Mouse (Mus musculus): ENCODE measurements around the gene 4933407L21Rik.

4933407L21Rik gene

DNA sequence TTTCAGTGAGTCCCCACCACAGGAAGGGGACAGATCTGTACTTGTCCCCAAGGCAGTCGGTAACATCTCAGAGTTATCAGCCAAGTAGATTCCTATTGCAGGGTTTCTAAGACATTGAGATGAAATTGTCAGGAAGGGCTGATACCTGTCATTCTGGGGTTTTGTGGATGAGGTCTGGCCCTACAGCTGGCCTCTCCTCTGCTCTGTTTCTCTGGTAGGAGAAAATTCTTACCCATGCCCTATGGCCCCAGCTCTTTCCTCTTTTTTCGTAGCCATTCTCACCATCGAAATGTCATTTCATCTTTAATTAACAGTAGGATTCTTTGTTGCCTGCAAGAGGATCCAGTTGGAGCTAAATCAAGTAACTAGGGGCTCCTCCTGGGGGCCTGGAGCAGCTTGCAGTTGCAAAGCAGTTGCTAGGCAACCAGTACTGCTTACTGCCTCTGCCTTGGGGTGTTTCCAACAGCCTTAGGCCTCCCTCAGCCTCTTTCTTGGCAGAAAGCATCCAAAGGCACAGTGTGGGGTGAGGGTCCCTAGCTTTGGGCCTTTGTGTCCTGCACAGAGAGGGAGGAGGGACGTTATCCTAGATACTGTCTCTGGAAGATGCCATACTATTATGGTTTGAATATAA lies at the start of gene 4933407L21Rik:
Gene 4933407L21Rik (plus strand): TSS at position 427 of the 631 bp plus-strand sequence.
- no peak for DNase-seq (ENCODE audit: low spot score)

DNA sequence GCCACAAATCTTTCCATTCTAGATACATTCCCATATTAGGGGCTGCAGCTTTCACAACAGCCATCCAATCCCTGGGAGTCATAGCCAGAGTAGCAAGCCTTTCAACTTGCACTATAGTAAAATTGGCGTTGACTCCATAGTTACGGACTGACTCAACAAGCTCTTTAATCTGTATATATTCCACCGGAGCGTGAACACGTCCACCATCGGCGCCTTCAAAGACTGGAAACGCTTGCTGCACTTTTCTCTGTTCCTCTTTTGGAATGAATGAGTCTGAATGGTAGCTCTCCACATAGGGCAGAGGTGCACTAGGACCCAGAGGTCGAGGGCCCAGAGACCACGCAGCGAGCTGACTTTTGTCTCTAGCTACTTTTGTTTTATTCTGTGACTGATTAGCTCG lies 46.3 kb upstream of the 4933407L21Rik start:
- no peak for DNase-seq (ENCODE audit: low spot score)

DNA sequence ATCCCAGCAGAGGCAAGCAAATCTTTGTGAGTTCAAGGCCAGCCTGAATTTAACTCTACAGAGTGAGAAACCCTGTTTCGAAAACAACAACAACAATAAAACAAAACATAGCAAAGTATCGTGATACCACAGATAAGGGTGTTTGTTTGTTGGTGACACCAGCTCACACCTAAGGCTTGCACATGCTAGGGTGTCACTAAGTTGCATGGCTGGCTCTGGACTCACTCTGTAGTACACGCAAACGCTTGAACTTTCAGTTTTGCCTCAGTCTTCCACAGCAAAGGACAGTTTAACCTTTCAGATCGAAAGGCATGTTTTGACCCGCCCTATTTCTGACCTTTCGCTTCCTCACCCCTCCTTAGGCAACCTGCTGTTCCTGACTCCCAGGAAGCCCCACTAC lies 41.1 kb upstream of the 4933407L21Rik start:
- no peak for DNase-seq (ENCODE audit: low spot score)

DNA sequence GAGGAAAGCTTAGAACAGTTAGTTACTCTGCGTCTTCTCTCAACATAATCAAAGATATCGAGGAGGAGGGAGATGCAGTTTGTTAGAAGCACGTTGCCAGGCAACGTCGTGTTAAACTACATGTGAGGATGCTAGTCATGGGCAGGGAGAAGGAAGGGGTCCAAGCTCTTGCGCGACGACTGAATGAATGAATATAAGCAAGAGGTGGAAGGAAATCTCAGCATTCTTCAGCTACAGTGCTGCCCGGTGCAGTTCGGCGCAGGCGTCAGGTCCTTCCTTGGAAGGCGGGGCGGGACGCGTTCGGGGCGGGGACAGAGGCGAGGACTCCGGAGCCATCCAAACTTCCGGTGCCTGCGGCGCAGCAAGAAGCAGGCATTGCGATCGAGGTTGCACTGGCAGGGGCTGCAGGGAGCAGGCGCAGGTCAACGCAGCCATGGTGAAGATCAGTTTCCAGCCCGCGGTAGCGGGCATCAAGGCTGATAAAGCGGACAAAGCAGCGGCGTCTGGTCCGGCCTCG lies 34.0 kb upstream of the 4933407L21Rik start, which contains the start of gene Itm2c:
Gene Itm2c (plus strand): TSS at position 51 of the 517 bp plus-strand sequence.
- peak; percentile 89 for DNase-seq (ENCODE audit: low spot score)

DNA sequence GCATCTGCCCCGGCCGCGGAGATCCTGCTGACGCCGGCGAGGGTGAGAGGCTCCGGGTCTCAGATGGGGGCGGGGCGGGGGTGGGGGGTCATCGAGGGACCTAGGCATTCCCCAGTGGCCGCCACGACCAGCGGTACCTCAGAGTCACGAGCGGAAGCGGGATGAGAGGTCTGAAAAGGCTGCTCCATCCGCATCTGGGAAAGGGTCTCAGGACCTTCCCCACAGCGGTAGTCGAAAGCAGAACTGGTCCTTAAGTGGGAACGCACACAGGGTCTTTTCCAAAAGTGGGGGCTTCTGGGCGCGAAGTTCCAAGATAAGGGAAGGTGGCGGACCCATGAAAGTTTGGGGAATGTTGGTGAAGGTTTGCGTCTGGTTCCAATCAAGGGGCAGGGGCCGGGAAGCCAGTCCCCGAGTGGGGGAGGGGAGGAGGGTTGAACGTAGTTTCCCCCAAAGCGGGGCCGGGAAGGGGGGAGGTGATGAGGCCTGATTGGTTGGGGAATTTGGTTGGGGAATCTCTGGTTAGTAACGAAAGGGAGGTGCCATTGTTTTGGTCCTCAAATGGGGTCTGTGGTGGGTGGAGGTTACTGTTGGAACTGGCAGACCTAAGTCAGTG lies 33.4 kb upstream of the 4933407L21Rik start:
- peak; percentile 29 for DNase-seq (ENCODE audit: low spot score)

DNA sequence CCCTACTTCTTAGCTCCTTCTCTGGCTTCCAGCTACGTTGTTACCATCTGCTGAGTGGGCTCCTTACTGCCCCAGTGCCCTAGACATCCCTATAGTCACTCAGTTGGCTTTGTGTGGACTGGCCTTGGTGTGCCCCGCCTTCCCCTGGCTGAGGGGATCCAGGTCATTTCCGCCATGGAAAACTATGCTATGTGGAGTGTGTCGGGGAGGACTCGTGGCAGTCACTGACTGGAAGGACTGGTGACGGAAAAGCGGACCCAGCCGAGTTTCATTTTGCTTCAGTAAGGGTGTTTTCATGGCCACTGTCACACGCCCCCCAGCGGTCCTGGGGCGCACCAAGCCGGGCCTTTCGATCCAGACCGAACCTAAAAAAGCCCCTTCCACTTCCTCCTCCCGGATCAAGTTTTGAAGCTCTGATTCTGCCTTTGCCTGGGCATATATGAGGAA lies 32.9 kb upstream of the 4933407L21Rik start:
- DNase-seq (ENCODE audit: low spot score), result peak; percentile 50

DNA sequence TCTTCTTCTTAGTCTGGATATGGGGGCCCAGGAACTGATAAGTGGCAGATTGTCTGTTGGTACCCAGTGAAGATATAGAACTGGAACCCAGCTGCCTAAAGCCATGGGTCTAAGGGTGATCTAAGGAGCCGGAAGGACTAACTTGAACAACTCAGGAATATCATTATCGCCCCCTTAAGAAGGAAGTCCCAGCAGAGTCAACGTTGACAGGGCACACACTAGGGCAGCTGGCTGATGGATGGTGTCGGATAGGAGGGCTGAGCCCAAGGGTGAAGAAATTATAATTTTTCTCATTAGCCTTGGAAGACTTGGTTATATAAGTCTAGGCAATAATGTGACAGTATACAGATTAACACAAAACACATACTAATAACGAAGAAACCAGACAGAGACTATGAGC lies 32.2 kb upstream of the 4933407L21Rik start:
- no peak for DNase-seq (ENCODE audit: low spot score)

DNA sequence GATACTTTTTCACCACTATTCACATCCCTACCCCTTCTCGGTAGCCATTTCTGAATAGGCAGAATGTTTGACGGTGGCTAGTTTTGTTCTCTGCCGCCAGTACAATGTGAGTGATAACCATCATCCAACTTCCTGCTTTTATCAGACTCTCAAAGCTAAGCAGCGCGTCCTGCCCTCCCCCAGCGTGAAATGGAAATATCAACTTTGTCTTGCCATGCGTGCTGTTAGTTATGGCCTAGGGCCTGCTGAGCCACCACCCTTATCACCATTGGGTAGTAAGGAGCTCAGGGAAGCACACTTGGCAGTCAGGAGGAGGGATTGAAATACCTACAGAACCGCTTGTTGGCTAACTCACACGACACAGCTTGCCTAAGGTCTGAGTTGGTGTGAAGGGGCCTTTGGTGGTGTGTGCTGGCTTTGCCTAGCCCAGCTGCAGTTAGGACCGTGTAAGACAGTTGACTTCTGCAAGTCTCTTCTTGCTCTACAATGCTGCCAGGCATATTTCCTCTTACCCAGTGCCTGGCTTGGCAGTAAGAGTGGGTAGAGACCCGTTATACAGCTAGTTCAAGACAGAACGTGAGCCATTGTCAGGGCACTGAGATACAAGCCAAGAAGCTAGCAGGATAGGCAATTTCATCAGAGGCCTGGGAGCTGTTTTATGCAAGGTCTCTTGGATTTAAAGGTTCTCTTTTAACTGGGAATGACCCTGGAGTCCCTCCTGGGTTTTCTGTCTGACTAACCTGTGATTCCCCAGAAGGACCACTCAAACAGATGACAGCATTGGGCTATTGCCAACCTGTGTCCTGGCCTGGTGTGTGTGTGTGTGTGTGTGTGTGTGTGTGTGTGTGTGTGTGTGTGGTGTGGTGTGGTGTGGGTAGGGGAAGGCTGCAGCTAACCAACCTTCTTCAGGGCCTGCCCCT lies 31.2 kb upstream of the 4933407L21Rik start:
- no peak for DNase-seq (ENCODE audit: low spot score)

DNA sequence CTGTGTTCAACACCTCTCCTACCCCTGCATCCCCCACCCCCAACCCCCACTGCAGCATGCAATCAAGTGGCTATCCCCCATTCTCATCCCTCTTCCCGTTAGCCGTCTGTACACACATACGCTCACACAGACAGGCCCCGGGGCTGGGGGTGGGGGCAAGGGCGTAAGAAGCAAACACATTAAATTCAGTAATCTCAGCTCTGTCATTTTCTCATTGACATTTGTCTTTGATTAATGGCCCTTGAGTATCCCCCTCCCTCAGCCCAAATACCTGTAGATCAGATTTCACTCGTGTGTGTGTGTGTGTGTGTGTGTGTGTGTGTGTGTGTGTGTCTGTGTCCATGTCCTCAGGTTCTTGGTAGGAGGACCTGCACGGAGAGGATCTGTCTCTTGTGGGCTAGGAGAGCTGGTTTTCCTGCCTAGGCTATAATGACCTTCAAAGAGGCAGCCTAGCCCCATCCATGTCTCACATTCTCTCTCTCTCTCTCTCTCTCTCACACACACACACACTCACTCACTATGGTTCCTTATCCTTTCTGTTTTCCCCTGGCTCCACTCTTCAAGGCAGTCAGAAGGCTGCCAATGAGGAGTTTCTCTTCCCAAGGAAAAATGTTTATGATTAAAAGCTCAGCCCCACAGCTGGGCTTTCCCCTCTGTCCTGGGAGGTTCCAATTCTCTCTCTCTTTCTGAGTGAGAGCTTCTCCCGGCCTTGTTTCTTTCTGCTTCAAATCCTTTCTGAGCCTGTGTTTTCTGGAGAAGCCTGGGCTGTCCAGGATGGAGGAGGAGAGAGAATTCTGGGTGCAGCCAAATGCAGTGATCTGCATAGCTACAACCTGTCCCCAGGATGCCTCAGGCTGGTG lies 30.2 kb upstream of the 4933407L21Rik start:
- no peak for DNase-seq (ENCODE audit: low spot score)

DNA sequence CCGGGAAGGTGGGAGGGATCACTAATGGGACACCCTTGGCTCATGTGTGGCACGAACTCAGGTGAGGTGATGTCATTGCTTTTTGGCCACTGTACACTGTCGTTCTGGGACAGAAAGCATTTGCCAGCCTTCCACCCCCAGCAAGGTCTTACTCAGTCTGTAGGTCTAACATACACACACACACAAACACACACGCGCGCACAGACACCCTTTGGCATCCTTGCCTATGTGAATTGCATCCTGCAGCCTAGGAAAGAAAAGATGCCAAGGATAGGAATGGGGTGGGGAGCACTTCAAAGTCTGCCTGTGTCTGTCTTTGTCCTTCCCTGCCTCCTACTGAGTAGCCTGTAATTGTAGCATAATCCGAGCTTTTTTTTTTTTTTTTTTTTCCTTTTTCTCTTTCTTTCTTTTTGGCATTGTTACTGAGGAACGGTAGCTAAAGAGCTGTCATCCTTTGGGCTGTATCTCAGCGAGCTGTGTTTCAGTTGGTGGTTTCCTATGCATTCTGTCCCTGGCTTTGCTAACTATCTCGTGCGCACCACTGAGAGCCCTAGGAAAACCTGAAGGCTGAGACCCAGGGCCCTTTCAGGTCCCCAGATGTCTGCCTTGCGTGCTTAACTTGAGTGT lies 29.4 kb upstream of the 4933407L21Rik start:
- no peak for DNase-seq (ENCODE audit: low spot score)

DNA sequence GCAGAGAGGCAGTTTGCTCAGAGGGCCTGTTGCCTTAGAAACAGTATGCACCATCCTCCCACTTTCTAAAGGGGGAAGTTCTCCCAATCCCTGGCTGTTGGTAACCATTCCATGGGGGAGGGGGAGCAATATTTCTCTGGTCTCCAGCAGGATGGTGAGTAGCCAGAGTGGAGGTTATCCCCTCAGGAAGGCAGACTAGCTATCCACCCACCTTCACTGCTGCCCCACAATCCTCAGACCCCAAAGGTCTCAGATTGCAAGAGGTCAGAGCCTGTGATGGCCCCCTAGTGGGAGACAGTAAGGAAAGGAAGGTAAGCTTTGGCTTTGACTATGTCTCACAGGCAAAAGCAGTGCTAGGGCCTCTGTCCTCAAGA lies 28.9 kb upstream of the 4933407L21Rik start:
- DNase-seq (ENCODE audit: low spot score), result no peak

DNA sequence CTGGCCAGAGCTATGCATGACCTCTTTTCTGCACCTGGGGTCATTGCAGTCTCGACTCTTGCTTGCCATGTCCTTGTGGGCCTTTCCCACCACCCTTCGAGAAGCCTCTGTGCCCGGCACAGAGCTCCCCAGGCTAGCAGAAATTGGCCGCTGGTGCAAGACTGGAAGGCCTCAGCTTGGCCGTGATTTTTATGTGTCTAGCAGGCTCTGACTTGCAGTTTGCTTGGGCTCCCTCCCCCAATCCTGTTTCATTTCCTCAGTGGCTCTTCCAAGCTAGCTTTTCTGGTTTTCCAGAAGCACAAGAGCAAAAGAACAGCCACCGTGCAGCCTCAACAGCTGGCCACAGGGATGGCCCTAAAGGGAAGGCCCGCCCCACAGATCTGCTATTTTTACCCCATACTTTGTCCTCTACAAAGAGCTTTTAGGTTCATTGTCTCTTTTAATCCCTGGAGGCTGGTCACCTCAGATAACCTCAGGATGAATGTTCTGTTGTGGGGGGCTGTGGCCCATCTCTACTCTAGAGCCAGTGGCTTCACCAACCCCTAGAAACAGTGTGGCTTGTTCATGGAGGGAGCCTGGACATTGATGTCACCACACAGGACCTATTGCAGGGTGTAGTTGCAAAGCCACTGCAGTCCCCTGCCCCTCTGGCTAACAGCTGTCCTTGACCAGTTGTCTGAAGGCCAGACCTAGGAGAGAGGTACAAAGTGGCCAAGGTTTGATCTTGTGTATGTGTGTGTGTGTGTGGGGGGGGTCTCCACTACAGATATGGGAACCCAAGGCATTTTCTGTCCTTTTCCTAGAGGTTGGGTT lies 27.6 kb upstream of the 4933407L21Rik start:
- DNase-seq (ENCODE audit: low spot score), result no peak

DNA sequence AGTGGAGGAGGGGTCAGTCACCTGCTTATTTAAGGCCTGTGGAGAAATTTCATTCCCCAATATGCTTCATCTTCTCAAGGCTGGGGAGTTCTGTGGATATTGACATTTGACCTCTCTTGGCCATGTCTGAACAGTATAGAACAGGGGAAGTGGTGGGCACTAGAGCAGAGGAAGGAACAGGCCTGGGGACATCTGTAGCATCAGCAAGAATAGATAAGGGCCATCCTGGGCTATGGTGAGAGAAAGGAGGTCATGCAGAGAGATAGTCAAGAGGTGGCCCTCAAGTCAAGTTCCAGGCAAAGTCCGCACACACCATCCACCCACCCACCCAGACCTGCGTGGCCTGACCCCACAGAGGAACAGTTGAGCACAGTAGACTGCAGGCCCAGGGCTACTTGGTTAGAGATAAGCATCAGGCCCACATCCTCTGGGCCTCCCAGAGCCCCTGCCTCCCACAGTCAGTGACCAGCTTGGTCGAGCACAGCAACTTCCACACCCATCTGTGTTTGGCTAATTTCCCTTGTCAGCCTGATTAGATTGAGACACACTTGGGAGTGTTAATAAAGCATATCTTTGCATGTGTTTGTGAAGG lies 26.7 kb upstream of the 4933407L21Rik start:
- no peak for DNase-seq (ENCODE audit: low spot score)

DNA sequence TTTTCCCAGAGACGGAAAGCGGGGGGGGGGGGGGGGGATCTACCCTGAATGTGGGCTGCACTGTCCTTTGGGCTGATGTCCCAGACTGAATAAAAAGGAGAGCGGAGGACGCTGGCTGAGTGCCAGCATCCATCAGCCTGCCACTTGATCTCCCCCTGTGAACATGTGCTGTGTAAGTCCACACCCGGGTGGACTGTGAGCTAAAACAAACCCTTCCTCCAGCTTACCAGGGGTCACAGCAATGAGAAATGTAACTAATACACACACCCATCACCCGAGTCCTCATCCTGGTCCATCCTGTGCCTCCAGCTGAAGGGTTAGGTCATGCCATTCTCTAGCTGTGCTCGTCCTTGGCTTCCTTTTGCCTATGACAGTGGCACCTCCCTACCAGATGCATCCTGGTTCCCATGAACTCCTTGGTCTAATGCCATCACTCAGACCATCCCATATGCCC lies 26.1 kb upstream of the 4933407L21Rik start:
- no peak for DNase-seq (ENCODE audit: low spot score)

DNA sequence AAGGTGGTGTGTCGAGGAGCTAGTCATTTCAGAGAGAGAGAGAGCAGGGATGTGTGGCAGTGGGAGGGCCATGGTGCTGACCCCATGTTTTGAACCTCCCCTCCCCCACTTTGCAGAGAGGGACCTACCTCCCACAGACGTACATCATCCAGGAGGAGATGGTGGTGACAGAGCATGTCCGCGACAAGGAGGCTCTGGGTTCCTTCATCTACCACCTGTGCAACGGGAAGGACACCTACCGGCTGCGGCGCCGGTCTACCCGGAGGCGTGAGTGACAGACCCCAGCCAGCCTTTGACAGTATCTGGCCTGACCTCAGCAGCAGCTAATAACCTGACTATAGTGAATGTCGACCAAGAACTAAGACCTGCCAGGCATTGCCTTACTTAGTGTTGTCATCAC lies 21.4 kb upstream of the 4933407L21Rik start:
- DNase-seq (ENCODE audit: low spot score), result no peak

DNA sequence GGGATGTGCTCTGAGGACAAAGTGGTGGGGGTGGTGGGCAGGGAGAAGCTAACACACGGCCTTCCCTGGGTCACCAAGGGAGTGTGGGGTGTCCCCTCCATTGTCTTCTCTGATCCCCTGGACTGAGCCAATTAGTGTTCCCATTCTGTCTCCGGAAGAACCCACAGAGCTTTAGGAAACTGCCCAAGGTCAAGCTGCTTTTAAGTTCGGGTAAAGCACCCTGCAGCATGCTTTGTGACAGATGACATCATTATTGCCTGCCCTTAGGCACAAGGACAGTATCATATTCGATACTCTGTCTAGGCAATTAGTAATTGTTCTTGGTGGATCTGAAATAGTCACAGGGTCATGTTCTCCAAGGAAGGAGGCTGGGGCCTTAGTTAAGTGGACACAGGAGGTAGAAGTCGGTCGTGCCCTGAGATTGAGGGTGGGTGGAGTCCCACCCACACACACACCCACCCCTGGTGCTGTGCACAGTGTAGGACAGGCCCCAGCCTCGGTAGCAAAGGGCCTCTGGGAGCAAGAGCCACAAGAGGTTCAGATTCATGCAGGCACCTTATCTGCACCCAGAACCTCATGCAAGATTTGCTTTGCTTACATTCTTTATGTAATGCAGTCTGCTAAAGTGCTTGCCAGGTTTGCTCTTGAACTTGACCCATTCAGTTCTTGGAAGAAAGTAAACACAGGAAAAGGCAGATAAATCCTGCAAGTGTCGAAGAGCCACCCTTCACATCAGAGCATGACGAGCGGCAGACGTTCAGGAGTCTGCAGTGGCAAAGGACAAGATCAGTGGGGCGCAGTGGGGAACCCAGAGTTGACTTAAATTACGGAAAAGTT lies 19.3 kb upstream of the 4933407L21Rik start:
- no peak for DNase-seq (ENCODE audit: low spot score)

DNA sequence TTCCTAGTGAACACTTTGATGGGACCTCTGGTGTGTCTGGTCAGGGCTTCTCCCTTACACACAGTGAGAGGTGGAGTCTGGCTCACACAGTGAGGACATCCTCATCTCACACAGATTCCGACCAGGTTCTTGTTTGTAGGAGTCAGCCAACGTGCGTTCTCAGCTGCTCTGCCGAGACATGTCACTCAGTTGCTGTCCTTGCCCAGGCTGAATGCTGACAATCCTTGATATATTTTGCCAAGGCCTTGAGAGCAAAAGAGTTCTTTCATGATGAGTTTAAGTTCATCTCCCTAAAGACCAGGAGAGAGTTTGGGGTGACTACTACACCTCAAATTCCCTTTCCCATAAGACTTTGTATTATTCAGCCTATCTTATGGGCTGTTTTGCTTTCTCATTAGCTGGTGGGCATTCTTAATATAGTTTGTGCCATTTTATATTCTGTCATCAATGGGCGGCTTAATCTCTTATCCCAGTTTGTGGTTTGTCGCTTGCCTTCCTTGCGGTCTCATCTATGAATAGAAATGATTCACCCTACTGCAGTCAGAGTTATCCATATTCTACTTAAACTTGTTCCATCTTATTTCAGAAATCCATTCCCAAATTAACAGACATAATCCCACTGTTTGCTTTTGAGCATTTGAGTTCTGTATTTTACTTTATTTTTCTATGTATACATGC lies 15.1 kb upstream of the 4933407L21Rik start:
- DNase-seq (ENCODE audit: low spot score), result no peak

DNA sequence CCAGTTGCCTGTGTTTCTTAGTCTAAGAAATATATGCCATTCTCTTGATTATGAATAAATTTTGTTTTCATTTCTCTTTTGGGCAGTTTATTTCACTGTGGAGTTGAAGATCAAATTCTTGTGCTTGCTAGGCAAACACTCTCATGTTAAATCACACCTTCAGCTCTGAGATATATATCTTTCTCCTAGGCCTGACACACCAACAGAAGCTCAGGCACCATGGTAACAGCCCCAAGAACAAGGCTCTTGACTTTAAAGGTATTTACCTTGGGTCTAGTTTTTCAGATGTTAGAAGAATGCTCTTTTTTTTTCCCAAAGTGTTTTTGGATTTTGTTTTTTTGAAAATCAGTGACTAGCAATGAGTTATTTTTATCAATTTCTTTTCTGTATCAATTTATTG lies 12.4 kb upstream of the 4933407L21Rik start:
- no peak for DNase-seq (ENCODE audit: low spot score)

Measured in ovary, postnatal 36 days (tissue).